Mouse (Mus musculus) erythroblast, embryonic 14.5 days (primary cell): Measurements from ENCODE around the gene Gtdc1. TPM values are rescaled to one million over a fixed set of nuclear protein-coding genes. Genes with fewer than 3 reads are reported as not detected.

Experiments used
- H3K27me3 ChIP-seq: 2 replicates; pipeline ENCODE4 v1.6.1; 2012; ENCODE audit warnings: inconsistent platforms; ENCODE audit not compliant: control insufficient read depth
- H3K36me3 ChIP-seq: 2 replicates; pipeline ENCODE4 v1.6.1; 2012; ENCODE audit warnings: mild to moderate bottlenecking, inconsistent platforms; ENCODE audit not compliant: control insufficient read depth
- H3K4me1 ChIP-seq: 2 replicates; pipeline ENCODE4 v1.6.1; 2012; ENCODE audit warnings: inconsistent platforms; ENCODE audit not compliant: control insufficient read depth
- H3K4me3 ChIP-seq: replicated peaks from 2 replicates; pipeline ENCODE3; 2012; ENCODE audit warnings: moderate library complexity, mild to moderate bottlenecking, inconsistent platforms
- H3K9me3 ChIP-seq: 2 replicates; pipeline ENCODE4 v1.6.1; 2012; ENCODE audit warnings: low read length, inconsistent platforms, mixed read lengths; ENCODE audit not compliant: control insufficient read depth
- GATA1 ChIP-seq: IDR thresholded peaks from 2 replicates; pipeline ENCODE4 v1.6.1; 2012; ENCODE audit warnings: low read length, inconsistent platforms, mixed read lengths
- TAL1 ChIP-seq: IDR thresholded peaks from 3 replicates; pipeline ENCODE4 v1.6.1; 2012; ENCODE audit warnings: low read length, inconsistent platforms, mixed read lengths
- polyA plus RNA-seq: library from polyadenylated mRNA; stranded (reverse); fragments of >175 nt; gene quantifications from 2 replicates; pipeline ENCODE4 v1.2.3, GENCODE M21; 2012

The Gtdc1 gene
- polyA plus RNA-seq, 1 experiment, result 0.21 TPM

DNA sequence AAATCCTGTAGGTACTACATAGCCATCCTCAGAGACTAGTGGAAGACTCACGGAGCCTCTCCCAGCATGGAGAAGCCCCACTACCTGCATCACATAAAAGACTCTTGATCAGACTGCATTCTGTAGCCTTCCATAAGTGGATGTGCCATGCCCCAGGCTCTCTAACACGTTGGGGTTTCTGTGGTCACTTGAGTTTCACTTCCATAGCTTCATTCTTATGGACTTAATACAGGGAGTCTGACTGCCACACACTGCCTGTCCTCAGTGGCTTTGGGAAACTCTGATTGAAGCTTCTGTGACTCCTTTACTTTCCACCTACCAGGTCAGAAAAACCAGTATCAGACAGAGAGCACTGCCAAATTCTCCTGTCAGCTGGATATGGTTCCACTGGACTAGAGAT lies 98.1 kb downstream of the Gtdc1 start:
- Histone ChIP-seq H3K4me1 (peaks cover under 1% of the 10 kb centered on the region; the same call in 1 of the 2 replicates), H3K27me3 (no peaks in the 10 kb centered on the region), H3K4me3 (no peak overlapping the region), H3K36me3 (no peaks in the 10 kb centered on the region), H3K9me3 (no peaks in the 10 kb centered on the region)
- TF ChIP-seq GATA1, result no peak

DNA sequence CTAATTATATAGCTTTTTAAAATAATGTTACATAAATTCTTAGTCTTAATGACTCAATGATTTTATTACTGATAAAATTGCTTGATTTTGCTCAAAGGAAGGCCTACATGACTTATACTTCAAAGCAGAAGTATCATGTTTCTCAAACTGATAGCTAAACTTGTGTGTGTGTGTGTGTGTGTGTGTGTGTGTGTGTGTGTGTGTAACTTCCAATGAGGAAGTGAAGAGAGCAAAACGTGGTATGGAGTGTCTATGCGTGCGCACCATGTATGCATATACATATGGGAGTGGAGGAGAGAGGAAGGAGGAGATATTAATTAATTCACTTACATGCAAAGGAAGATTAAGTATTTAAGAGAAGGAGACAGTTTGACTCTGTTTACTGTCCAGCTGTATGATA lies 100.8 kb downstream of the Gtdc1 start:
- Histone ChIP-seq H3K9me3 (no peaks in the 10 kb centered on the region), H3K4me1 (no peaks in the 10 kb centered on the region), H3K4me3 (no peak overlapping the region), H3K36me3 (no peaks in the 10 kb centered on the region), H3K27me3 (no peaks in the 10 kb centered on the region)
- TF ChIP-seq TAL1 (no peak), GATA1 (no peak)

DNA sequence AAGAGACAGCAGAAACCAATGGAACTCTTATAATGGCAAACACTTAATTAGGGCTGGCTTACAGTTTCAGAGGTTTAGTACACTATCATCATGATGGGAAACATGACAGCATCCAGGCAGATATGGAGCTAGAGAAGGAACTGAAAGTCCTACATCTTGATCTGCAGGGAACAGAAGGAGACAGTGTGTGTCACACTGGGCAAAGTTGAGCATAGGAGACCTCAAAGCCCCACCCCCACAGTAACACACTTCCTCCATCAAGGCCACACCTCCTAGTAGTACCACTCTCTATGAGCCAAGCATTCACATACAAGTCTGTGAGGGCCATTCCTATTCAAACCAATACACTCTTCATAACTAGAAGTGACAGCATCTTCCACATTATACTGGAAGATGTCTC lies 109.7 kb downstream of the Gtdc1 start:
- no peak overlapping the region for H3K4me3 ChIP-seq
- H3K4me1 ChIP-seq, result peaks cover 3% of the 10 kb centered on the region
- H3K36me3 ChIP-seq, result no peaks in the 10 kb centered on the region
- H3K9me3 ChIP-seq, result no peaks in the 10 kb centered on the region
- no peaks in the 10 kb centered on the region for H3K27me3 ChIP-seq
- TF ChIP-seq GATA1 (no peak), TAL1 (no peak)

DNA sequence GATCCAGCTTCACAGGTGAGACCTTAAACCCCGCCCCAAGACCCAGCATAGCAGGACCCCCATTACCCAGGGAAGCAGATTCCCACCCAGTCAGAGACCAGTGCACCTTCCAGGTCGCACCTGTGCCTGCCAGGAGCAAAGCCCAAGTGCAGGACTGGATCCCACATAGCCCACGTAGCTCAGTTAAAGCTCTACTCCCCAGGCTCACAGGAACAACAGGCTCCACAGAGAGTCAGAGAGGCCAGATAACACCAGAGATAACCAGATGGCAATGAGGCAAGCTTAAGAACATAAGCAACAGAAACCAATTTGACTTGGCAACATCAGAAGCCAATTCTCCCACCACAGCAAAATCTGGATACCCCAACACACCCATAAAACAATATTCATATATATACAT lies 113.7 kb downstream of the Gtdc1 start:
- H3K9me3 ChIP-seq, result no peaks in the 10 kb centered on the region
- H3K4me3 ChIP-seq, result no peak overlapping the region
- no peaks in the 10 kb centered on the region for H3K36me3 ChIP-seq
- H3K27me3 ChIP-seq, result no peaks in the 10 kb centered on the region
- TF ChIP-seq TAL1 (no peak), GATA1 (no peak)
- H3K4me1 ChIP-seq, result peaks cover 3% of the 10 kb centered on the region

DNA sequence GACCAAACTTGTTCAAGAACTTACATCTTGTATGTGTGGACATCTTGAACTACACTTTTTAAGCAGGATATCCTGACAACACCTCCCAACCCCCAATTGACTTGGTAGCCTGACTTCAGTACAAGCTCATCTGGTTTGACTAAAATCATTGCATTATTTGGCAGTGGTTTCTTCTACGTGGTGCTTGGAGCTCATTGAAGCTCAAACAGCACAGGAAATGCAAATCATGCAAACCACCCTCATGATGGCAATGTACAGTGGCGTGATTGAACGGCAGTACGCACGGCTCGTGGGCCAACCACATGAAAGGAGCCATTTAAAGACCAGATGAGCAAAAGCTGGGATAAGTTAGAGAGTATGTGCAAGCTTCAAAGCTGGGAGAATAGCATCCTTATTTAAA lies 123.0 kb downstream of the Gtdc1 start:
- H3K36me3 ChIP-seq, result no peaks in the 10 kb centered on the region
- H3K4me1 ChIP-seq, result no peaks in the 10 kb centered on the region
- no peak overlapping the region for H3K4me3 ChIP-seq
- TF ChIP-seq TAL1 (no peak), GATA1 (no peak)
- no peaks in the 10 kb centered on the region for H3K27me3 ChIP-seq
- no peaks in the 10 kb centered on the region for H3K9me3 ChIP-seq

DNA sequence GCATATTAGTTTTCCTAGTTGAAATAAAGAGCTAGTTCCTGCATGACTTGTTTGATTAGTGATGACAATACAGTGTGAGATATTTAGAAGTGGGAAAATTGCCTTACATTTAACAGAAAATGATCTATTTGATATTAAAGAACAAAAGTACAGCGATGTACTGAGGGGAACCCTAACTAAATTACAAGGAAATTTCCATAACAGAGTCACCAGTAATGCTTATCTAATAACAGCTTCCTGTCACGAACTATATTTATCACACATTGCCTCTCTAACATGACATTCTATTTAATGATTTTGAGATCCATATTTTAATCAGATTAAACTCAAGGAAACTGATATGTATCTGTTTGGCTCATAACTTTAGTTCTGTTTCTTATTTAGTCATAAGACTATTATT lies 126.1 kb downstream of the Gtdc1 start:
- Histone ChIP-seq H3K4me1 (no peaks in the 10 kb centered on the region), H3K9me3 (no peaks in the 10 kb centered on the region), H3K27me3 (no peaks in the 10 kb centered on the region), H3K36me3 (no peaks in the 10 kb centered on the region), H3K4me3 (no peak overlapping the region)
- TF ChIP-seq GATA1 (no peak), TAL1 (no peak)

DNA sequence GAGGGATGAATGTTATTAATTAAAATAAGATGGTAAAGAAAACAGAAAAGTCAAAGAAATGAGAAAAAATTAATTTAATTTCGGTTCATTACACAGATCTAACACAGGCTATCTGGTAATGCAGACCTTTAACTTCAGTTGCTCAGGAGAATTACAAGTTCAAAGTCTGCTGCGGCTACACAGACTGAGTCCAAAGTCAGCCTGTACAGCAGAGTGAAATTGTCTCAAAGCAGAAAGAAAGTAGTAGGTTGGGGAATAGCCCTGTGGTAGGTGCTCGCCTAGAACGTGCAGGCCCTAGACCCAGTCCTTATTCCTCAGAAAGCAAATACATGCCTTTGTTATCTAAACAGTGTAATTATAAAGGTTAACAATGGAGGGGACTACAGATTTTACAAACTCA lies 135.6 kb downstream of the Gtdc1 start:
- Histone ChIP-seq H3K36me3 (no peaks in the 10 kb centered on the region), H3K9me3 (no peaks in the 10 kb centered on the region), H3K4me3 (no peak overlapping the region), H3K4me1 (no peaks in the 10 kb centered on the region), H3K27me3 (no peaks in the 10 kb centered on the region)
- no peak for TF ChIP-seq TAL1
- TF ChIP-seq GATA1, result no peak

DNA sequence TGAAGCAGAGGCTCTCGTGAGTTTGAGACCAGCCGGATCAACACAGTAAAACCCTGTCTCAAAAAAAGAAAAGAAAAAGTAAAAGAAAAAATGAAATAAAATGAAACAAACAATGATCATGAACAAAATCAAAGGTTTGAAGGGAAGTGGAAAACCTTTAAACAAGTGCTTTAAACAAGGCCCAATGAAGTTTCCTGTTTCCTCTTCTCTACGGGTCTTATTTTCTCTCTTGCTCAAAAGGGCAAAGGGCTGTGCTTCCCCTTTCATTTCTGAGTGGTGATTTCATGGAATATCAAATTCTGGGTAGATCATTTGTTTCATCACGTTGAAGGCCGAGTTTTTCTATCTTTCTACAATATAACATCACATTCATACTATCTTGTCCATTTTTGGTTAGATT lies 136.3 kb downstream of the Gtdc1 start:
- H3K9me3 ChIP-seq, result no peaks in the 10 kb centered on the region
- no peaks in the 10 kb centered on the region for H3K36me3 ChIP-seq
- no peak overlapping the region for H3K4me3 ChIP-seq
- no peaks in the 10 kb centered on the region for H3K27me3 ChIP-seq
- H3K4me1 ChIP-seq, result no peaks in the 10 kb centered on the region
- TF ChIP-seq GATA1, result no peak
- no peak for TF ChIP-seq TAL1

DNA sequence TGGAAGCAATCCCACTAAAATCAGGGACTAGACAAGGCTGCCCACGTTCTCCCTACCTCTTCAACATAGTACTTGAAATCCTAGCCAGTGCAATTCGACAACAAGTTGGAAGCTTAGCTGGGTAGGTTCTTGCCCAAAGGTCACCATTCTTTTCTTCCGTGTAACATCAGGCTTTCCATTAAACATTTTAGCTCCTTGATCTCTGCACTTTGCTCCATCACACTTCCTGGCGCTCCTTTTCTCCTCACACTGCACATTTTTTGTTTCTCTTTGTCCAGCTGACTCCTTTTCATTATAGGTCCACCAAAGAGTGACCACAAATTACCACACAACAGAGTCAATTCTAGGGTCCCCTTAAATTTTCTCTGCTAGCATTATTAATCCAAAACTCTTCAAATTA lies 144.7 kb downstream of the Gtdc1 start:
- no peaks in the 10 kb centered on the region for H3K27me3 ChIP-seq
- no peak overlapping the region for H3K4me3 ChIP-seq
- no peaks in the 10 kb centered on the region for H3K4me1 ChIP-seq
- no peak for TF ChIP-seq TAL1
- TF ChIP-seq GATA1, result no peak
- no peaks in the 10 kb centered on the region for H3K36me3 ChIP-seq
- H3K9me3 ChIP-seq, result no peaks in the 10 kb centered on the region; the same call in 1 of the 2 replicates

DNA sequence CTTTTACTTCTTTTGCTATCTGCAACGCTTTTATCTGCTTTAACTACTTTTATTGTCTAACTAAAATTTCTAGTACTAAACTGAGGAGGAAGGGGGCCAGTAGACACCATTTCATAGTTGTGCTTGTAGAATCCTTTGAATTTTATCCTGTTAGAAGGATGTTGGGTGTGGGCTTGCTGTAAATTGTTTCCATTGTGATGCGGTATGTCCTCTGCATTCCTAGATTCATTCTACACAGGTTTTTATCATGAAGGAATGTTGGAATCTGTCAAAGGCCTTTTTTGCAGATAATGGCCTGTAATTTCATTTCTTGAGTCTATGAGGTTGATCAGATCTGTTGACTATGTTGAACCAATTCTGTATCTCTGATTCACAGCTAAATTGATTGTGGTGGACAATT lies 146.5 kb downstream of the Gtdc1 start:
- no peaks in the 10 kb centered on the region; the same call in 1 of the 2 replicates for H3K9me3 ChIP-seq
- H3K36me3 ChIP-seq, result no peaks in the 10 kb centered on the region
- no peak overlapping the region for H3K4me3 ChIP-seq
- TF ChIP-seq TAL1 (no peak), GATA1 (no peak)
- no peaks in the 10 kb centered on the region for H3K27me3 ChIP-seq
- no peaks in the 10 kb centered on the region for H3K4me1 ChIP-seq
